Mouse (Mus musculus): ENCODE measurements at regions not wholly inside any gene's neighbourhood (a gene's known extent, or its start where the extent isn't known, plus 50 kb on each side); places are given as distances from the start of the nearest gene placed in this dataset.

DNA sequence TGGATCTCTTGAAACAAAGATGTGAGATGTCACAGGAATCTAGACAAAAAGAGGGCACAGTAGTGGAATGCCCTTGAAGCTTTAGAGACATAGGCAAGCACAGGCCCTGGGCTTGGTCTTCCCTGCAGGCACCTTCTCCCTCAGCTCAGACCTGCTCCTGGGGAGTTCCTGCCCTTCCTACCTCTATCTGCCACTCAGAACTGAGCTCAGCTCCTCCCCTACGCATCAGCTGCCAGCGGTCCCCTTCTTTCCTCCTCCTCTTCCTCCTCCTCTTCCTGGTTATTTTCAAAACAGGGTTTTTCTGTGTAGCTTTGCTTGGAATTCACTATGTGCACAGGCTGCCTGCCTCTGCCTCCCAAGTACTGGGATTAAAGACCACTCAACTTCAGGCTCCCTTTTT lies 157.6 kb upstream of the Zfp706 start:
- DNase-seq (ENCODE audit: extremely low read depth) = no peak
- Histone ChIP-seq H3K4me3 (replicated peaks in 1 of 3; ENCODE audit: low read depth in 2 of 3, low read length in 2 of 3, poor library complexity in 1 of 3) (no peak overlapping the region), H3K9me3 (replicated peaks; ENCODE audit: low read length) (no peaks in the 10 kb centered on the region), H3K36me3 (replicated peaks in 1 of 2; ENCODE audit: control insufficient read depth in 1 of 2, insufficient read depth in 1 of 2, low read length in 1 of 2) (no peaks in the 10 kb centered on the region), H3K4me2 (ENCODE audit: insufficient read depth, low read depth, poor library complexity, severe bottlenecking) (no peak overlapping the region), H3K27ac (ENCODE audit: insufficient read depth, low read depth) (no peak overlapping the region), H3K27me3 (replicated peaks) (peaks cover 13% of the 10 kb centered on the region), H3K9ac (ENCODE audit: insufficient read depth, low read depth) (no peak overlapping the region), H3K4me1 (ENCODE audit: control insufficient read depth in 1 of 2, insufficient read depth in 2 of 2) (no peaks in the 10 kb centered on the region), H3K79me2 (replicated peaks; ENCODE audit: control insufficient read depth, extremely low read depth, insufficient read depth, poor library complexity, severe bottlenecking) (no peaks in the 10 kb centered on the region)
- no peak for TF ChIP-seq ZC3H11A (IDR thresholded peaks at IDR 0.05; ENCODE audit: low read depth, low read length)
- no peak for TF ChIP-seq TCF12 (IDR thresholded peaks at IDR 0.05; ENCODE audit: low read depth, low read length)
- no peak for TF ChIP-seq E2F4 (IDR thresholded peaks at IDR 0.05; ENCODE audit: insufficient replicate concordance, low read depth, low read length)
- no peak for TF ChIP-seq ZKSCAN1 (IDR thresholded peaks at IDR 0.05; ENCODE audit: borderline replicate concordance, low read depth, low read length)
- TF ChIP-seq MXI1 (IDR thresholded peaks at IDR 0.05; ENCODE audit: low read depth, low read length) = no peak
- TF ChIP-seq POLR2AphosphoS2 (IDR thresholded peaks at IDR 0.05; ENCODE audit: low read depth, low read length) = no peak
- TF ChIP-seq UBTF (IDR thresholded peaks at IDR 0.05; ENCODE audit: low read depth, low read length) = no peak
- TF ChIP-seq SIN3A (IDR thresholded peaks at IDR 0.05; ENCODE audit: low read length) = no peak
- TF ChIP-seq ZMIZ1 (IDR thresholded peaks at IDR 0.05; ENCODE audit: low read depth, low read length) = no peak
- TF ChIP-seq NRF1 (IDR thresholded peaks at IDR 0.05; ENCODE audit: low read depth, low read length) = no peak
- dilution Hi-C loops (cut with MboI; ENCODE audit: extremely low pct_ligation_motif_present, extremely low pct_unique_long_range_greater_than_20kb, low sequenced_read_pairs) = no loop called here
- in situ Hi-C loops (cut with MboI; ENCODE audit: low pct_ligation_motif_present, low pct_unique_long_range_greater_than_20kb, low sequenced_read_pairs) = no loop called here

DNA sequence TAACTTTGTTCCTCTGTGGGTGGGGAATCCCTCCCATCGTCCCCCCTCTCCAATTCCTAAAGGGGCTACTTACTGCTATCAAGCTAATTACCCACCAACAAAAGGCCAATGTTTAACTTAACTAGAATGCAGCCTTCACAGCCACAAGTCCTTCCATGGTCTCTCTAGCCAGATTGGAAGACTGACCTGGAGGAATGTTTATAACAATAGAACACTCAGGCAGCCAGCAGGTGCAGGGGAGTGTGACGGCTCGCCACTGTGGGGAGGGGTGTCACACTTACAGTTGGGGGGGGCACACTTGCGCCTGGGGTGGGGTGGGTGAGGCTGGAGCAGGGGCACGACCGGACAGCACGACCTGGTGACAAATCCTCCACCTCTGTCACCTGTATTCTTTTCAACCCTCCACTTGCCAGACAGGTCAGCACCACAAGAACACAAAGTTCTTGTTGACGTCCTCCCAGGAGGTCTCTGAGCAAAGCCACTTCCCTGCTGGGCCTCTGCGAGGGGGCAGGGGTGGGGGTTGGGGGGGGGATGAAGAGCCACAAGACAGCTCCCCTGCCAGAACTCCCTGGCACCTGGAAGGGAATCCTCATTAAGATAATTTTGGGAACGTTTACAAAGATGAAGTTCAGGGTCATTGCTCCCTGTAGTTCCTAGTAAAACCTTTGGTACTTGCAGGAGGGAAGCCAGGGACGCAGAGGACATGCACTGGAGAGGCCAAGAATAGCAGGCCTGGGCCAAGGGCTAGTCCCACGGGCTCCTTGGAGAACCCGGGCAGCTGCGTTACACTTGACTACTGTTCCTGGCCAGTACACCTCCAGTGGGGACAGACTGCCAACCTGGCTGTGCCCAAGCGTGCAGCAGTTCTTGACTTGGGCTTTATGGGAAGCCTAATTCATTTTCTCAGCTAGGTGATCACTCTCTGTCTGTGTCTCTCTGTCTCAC lies 156.9 kb upstream of the Zfp706 start:
- Histone ChIP-seq H3K4me2 (ENCODE audit: insufficient read depth, low read depth, poor library complexity, severe bottlenecking) (no peak overlapping the region), H3K36me3 (replicated peaks in 1 of 2; ENCODE audit: control insufficient read depth in 1 of 2, insufficient read depth in 1 of 2, low read length in 1 of 2) (no peaks in the 10 kb centered on the region), H3K27me3 (replicated peaks) (peaks cover 13% of the 10 kb centered on the region), H3K4me3 (replicated peaks in 1 of 3; ENCODE audit: low read depth in 2 of 3, low read length in 2 of 3, poor library complexity in 1 of 3) (no peak overlapping the region), H3K79me2 (replicated peaks; ENCODE audit: control insufficient read depth, extremely low read depth, insufficient read depth, poor library complexity, severe bottlenecking) (no peaks in the 10 kb centered on the region), H3K4me1 (ENCODE audit: control insufficient read depth in 1 of 2, insufficient read depth in 2 of 2) (no peaks in the 10 kb centered on the region), H3K27ac (ENCODE audit: insufficient read depth, low read depth) (no peak overlapping the region), H3K9ac (ENCODE audit: insufficient read depth, low read depth) (no peak overlapping the region), H3K9me3 (replicated peaks; ENCODE audit: low read length) (no peaks in the 10 kb centered on the region)
- TF ChIP-seq ZKSCAN1 (IDR thresholded peaks at IDR 0.05; ENCODE audit: borderline replicate concordance, low read depth, low read length) (no peak), TBP (conservative IDR thresholded peaks at IDR 0.05; ENCODE audit: low read depth, low read length) (no peak), MXI1 (IDR thresholded peaks at IDR 0.05; ENCODE audit: low read depth, low read length) (no peak), HCFC1 (IDR thresholded peaks at IDR 0.05; ENCODE audit: low read depth, low read length) (no peak), USF1 (IDR thresholded peaks at IDR 0.05; ENCODE audit: low read depth, low read length) (no peak), PAX5 (IDR thresholded peaks at IDR 0.05; ENCODE audit: low read length) (no peak), KAT2A (IDR thresholded peaks at IDR 0.05; ENCODE audit: insufficient replicate concordance, low read length) (no peak), SMC3 (IDR thresholded peaks at IDR 0.05; ENCODE audit: low read depth, low read length) (no peak), ELF1 (IDR thresholded peaks at IDR 0.05; ENCODE audit: low read depth, low read length) (no peak), GABPA (IDR thresholded peaks at IDR 0.05; ENCODE audit: insufficient replicate concordance, low read depth, low read length) (no peak), CTCF (conservative IDR thresholded peaks at IDR 0.05 in 1 of 2, IDR thresholded peaks at IDR 0.05 in 1 of 2; ENCODE audit: low read depth in 2 of 2, low read length in 2 of 2) (no peak), ZMIZ1 (IDR thresholded peaks at IDR 0.05; ENCODE audit: low read depth, low read length) (no peak)
- DNase-seq (ENCODE audit: extremely low read depth) = no peak
- dilution Hi-C loops (cut with MboI; ENCODE audit: extremely low pct_ligation_motif_present, extremely low pct_unique_long_range_greater_than_20kb, low sequenced_read_pairs) = no loop called here
- in situ Hi-C loops (cut with MboI; ENCODE audit: low pct_ligation_motif_present, low pct_unique_long_range_greater_than_20kb, low sequenced_read_pairs) = no loop called here
